Mouse (Mus musculus) liver, embryonic 12.5 days (tissue): ENCODE measurements at regions not wholly inside any gene's neighbourhood (a gene's known extent, or its start where the extent isn't known, plus 50 kb on each side); places are given as distances from the start of the nearest gene placed in this dataset.

Source experiments
- ATAC-seq: fragments of 200-750 bp; cut with Nextera tagmentation; 2 replicates; pipeline ENCODE4 v1.8.0; 2017; ENCODE audit warnings: moderate number of reproducible peaks, mild to moderate bottlenecking, moderate library complexity
- H3K27ac ChIP-seq: fragments of 300-500 bp; sonication (generic); 2 replicates; pipeline ENCODE4 v1.5.1; 2016; ENCODE audit warnings: mild to moderate bottlenecking
- H3K27me3 ChIP-seq: fragments of 300-500 bp; sonication (generic); replicated peaks from 2 replicates; pipeline ENCODE4 v1.6.1; 2016; ENCODE audit warnings: mild to moderate bottlenecking, moderate library complexity
- H3K36me3 ChIP-seq: fragments of 300-500 bp; sonication (generic); 2 replicates; pipeline ENCODE4 v1.6.1; 2016; ENCODE audit warnings: mild to moderate bottlenecking, moderate library complexity
- H3K4me1 ChIP-seq: fragments of 300-500 bp; sonication (generic); 2 replicates; pipeline ENCODE4 v1.6.1; 2016
- H3K4me2 ChIP-seq: fragments of 300-500 bp; sonication (generic); 2 replicates; pipeline ENCODE4 v1.6.1; 2016; ENCODE audit warnings: mild to moderate bottlenecking, moderate library complexity
- H3K4me3 ChIP-seq: fragments of 300-500 bp; sonication (generic); 2 replicates; pipeline ENCODE4 v1.5.1; 2016; ENCODE audit warnings: mild to moderate bottlenecking, moderate library complexity
- H3K9ac ChIP-seq: fragments of 300-500 bp; sonication (generic); 2 replicates; pipeline ENCODE4 v1.6.1; 2016; ENCODE audit warnings: mild to moderate bottlenecking, moderate library complexity
- H3K9me3 ChIP-seq: fragments of 300-500 bp; sonication (generic); replicated peaks from 2 replicates; pipeline ENCODE4 v1.6.1; 2016; ENCODE audit warnings: mild to moderate bottlenecking, moderate library complexity
- WGBS: fragments of 180-500 bp; shearing (Covaris S2); methylation state at CpG from one replicate; pipeline ENCODE4 v1.1.7; 2016; ENCODE audit not compliant: insufficient replicate concordance; 5-methylcytosine and 5-hydroxymethylcytosine counted together

DNA sequence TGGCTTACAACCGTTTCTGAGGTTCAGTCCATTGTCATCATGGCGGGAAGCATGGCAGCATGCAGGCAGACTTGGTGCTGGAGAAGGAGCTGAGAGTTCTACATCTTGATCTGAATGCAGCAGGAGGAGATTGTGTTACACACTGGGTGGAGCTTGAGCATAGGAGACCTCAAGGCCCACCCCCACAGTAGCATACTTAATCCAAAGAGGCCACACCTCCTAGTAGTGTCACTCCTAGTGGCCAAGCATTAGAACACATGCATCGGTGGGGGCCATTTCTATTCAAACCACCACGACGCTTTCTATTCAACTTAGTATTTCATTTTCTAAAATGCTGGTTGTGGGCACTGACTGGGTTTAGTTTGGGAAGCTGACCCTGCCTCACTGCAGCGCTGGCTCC, 99.1 kb upstream of the Sulf2 start:
- no peak overlapping the region for H3K27ac ChIP-seq
- no peak for ATAC-seq
- H3K4me1 ChIP-seq: no peaks in the 10 kb centered on the region
- H3K9ac ChIP-seq: no peak overlapping the region
- no peak overlapping the region for H3K4me2 ChIP-seq
- no peaks in the 10 kb centered on the region for H3K9me3 ChIP-seq
- no peaks in the 10 kb centered on the region for H3K27me3 ChIP-seq
- 71% methylated on average over 6 of the region's 6 CpGs for WGBS
- no peaks in the 10 kb centered on the region for H3K36me3 ChIP-seq
- no peak overlapping the region for H3K4me3 ChIP-seq

DNA sequence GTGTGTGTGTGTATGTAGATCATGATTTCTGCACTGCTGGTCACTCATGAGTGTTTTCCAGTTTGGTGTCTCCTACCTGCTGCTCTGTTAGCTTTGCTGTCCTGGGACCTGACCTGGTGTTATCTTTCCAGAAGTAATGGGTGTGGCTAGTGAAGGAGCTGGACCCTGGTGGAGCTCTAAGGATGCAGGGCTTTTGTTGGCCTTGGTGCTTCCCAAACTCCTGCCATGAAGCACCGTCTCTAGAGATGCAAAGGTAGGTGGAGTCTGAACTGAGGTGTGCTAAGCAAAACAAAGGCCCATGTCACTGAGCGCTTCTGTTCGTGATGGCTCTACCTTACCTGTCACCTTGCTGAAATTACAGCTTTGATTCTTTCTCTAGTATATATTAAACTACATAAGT, 96.6 kb upstream of the Sulf2 start:
- no peak for ATAC-seq
- Histone ChIP-seq H3K9ac (no peak overlapping the region), H3K4me3 (no peak overlapping the region), H3K9me3 (no peaks in the 10 kb centered on the region), H3K36me3 (no peaks in the 10 kb centered on the region), H3K27ac (no peak overlapping the region), H3K4me1 (no peaks in the 10 kb centered on the region), H3K4me2 (no peak overlapping the region), H3K27me3 (no peaks in the 10 kb centered on the region)
- 80% methylated on average over 3 of the region's 3 CpGs for WGBS

DNA sequence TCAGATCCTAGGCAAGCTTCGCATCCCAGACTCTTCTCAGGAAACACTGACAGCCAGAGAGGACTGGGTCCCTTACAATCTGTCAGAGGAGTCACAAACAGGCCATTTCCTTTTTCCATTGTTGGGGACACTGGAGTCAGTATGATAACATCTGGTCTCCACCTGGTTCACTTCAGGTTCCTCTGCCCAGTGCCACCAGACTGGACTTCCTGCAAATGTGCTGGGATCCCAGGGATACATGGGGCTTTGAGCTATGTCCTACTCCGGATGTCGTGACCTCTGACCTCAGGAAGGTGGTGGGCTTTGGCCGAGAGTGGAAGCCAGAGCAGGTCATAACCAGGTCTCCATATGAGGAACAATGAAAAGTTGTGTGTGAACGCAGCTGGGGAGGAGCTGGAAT, 96.0 kb upstream of the Sulf2 start:
- Histone ChIP-seq H3K4me2 (no peak overlapping the region), H3K4me3 (no peak overlapping the region), H3K27me3 (no peaks in the 10 kb centered on the region), H3K4me1 (no peaks in the 10 kb centered on the region), H3K9ac (no peak overlapping the region), H3K36me3 (no peaks in the 10 kb centered on the region), H3K9me3 (no peaks in the 10 kb centered on the region), H3K27ac (no peak overlapping the region)
- no peak for ATAC-seq
- 48% methylated on average over 5 of the region's 5 CpGs for WGBS

DNA sequence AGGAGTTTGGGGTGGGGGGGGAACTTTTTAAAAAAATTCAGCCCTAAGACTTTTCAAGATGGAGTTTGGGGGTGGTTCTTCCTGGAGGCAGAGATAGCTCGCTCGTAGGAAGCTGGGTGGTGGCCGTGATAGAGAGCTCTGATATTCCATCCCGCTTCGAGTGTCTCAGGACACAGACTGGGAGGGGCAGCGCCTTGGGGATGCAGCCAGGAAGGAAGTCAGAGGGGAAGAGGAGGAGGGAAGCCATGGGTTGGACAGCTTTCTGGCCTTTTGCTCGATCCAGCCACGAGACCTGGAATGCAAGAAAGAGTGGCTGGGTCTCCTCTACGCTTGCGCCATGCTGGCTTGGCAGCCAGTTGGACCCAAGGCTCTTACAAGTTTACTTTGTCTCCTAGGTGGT, 95.1 kb upstream of the Sulf2 start:
- H3K4me2 ChIP-seq: no peak overlapping the region
- H3K27ac ChIP-seq: no peak overlapping the region
- no peaks in the 10 kb centered on the region for H3K36me3 ChIP-seq
- WGBS: 40% methylated on average over 10 of the region's 10 CpGs
- H3K27me3 ChIP-seq: no peaks in the 10 kb centered on the region
- no peaks in the 10 kb centered on the region for H3K9me3 ChIP-seq
- H3K4me1 ChIP-seq: no peaks in the 10 kb centered on the region
- H3K4me3 ChIP-seq: no peak overlapping the region
- no peak overlapping the region for H3K9ac ChIP-seq
- ATAC-seq: no peak

DNA sequence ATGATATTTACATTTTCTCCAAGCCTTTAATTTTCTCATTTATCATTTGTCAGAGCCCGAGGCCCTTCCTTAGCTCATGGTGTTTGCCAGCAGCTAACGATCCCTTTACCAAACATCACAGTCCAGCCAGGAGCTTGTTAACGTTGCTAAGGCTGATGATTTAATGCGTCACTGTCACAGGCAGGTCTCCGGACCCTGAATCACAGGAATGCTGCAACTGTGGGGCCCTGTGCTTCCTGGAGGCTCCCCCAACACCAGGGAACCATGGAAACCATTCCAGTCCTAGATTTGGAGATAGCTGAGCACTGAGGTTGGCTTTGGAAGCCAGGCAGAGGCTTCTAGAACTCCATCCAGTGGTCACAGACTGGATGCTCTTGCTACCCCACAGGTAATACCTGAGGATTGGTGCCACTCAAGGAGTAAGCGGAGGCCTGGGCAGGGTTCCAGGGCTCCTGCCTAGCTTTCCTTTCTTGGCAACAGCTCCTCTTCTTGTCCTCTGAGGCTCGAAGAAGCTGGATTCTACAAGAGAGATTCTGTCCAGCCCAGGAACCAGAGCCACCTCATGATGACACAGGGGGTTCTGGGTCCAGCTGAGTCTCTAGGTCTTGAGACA, 94.0 kb upstream of the Sulf2 start:
- Histone ChIP-seq H3K4me2 (no peak overlapping the region), H3K9ac (no peak overlapping the region), H3K9me3 (no peaks in the 10 kb centered on the region), H3K4me3 (no peak overlapping the region), H3K27ac (no peak overlapping the region), H3K36me3 (no peaks in the 10 kb centered on the region), H3K4me1 (no peaks in the 10 kb centered on the region), H3K27me3 (no peaks in the 10 kb centered on the region)
- 43% methylated on average over 7 of the region's 7 CpGs for WGBS
- ATAC-seq: no peak

DNA sequence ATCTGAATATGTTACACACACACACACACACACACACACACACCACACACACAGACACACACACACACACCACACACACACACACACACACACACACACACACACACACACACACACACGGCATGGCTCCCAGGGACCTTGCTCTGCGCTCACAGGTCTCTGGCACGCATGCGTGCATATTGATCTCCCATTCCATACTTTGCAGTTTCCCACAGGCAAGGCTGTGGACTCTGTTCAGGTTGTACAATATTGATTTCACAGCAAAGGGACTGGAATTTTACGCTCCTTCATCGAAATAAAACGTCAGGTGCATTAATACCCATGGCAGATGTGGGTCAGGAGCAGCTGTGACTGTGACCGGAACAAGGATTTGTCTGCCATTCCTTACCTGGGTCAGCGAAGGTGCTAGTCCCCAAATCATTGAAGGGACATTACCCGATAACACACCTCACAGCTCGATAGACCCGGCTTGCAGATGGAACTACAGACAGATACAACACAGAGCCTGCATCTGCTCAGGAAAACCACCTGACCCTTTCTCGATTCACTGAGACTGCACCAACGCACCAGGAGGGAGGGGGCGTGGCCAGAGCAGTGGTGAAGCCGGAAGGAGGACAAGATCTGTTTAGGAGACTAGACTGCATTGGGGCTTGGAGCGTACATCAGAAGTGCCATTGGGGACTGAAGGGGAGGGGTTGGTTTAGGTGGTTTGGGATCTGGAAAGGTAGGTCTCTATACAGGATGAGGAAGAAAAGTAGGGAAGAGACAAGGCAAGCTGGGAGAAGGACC, 91.1 kb upstream of the Sulf2 start:
- H3K9ac ChIP-seq: no peak overlapping the region
- no peak overlapping the region for H3K4me2 ChIP-seq
- H3K27me3 ChIP-seq: no peaks in the 10 kb centered on the region
- H3K9me3 ChIP-seq: no peaks in the 10 kb centered on the region
- H3K27ac ChIP-seq: no peak overlapping the region
- H3K4me3 ChIP-seq: no peak overlapping the region
- H3K4me1 ChIP-seq: 0 out of 2 replicates have a peak, but pooled peaks cover 2% of the 10 kb centered on the region
- ATAC-seq: no peak
- WGBS: 63% methylated on average over 17 of the region's 17 CpGs
- no peaks in the 10 kb centered on the region for H3K36me3 ChIP-seq

DNA sequence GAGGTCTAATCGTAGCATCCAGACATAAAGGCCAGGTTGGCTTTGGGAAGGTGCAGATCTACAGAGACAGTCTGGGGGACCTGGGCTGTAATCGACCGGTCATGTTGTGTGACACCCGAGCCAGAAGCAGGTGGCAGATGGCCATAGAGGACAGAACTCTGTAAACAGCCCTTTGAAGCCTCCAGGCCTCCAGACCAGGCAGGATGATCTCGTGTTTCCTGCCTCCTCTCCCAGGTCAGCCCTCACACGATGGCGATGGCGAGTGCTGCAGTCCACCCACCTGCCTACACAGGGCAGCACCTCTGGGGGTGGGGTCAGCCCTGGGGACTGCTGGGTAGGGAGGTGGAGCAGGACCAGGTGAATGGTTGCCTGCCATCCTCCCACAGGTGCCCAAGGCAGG, 89.8 kb upstream of the Sulf2 start:
- no peaks in the 10 kb centered on the region for H3K27me3 ChIP-seq
- no peak overlapping the region for H3K4me3 ChIP-seq
- no peak for ATAC-seq
- H3K36me3 ChIP-seq: no peaks in the 10 kb centered on the region
- H3K9ac ChIP-seq: no peak overlapping the region
- H3K4me1 ChIP-seq: 0 out of 2 replicates have a peak, but pooled peaks cover 2% of the 10 kb centered on the region
- H3K27ac ChIP-seq: no peak overlapping the region
- H3K9me3 ChIP-seq: no peaks in the 10 kb centered on the region
- WGBS: 45% methylated on average over 8 of the region's 8 CpGs
- H3K4me2 ChIP-seq: no peak overlapping the region

DNA sequence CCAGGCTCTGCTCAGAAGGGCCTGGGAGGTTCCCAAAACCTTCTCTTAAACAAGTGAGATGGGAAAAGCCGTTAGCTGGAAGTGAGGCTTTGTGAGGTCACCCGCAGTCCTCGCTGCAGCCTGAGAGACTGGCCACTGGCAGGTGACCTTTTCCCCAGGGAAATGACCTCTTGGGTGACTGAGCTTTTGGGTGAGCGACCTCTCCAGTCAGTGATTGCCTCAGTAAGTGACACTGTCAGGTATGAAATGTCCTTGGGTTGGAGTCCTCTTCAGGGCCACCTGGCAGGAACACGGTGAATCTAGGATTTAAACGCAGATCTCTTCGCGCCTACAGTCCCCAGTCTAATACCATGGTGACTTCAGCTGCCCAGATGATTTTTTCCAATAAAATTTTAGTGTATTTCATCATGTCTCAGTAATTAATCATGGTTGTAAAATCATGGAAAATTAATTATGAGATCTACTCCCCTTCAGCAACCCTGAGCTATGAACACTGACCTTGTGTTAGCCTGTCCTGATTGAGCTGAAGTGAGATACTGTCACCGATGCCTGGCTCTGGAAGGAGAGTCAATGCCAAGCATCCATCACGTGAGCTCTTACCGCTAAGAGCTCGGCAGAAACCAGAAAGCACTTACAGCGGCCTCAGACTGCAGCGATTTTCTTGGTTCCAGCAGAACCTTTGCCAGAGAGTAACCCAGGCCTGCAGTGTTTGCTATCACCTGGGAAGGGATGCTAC, 87.5 kb upstream of the Sulf2 start:
- WGBS: 69% methylated on average over 14 of the region's 14 CpGs
- Histone ChIP-seq H3K9me3 (no peaks in the 10 kb centered on the region), H3K36me3 (no peaks in the 10 kb centered on the region), H3K4me2 (no peak overlapping the region), H3K9ac (no peak overlapping the region), H3K4me1 (0 out of 2 replicates have a peak, but pooled peaks cover 2% of the 10 kb centered on the region), H3K4me3 (no peak overlapping the region), H3K27ac (no peak overlapping the region), H3K27me3 (no peaks in the 10 kb centered on the region)
- ATAC-seq: no peak

DNA sequence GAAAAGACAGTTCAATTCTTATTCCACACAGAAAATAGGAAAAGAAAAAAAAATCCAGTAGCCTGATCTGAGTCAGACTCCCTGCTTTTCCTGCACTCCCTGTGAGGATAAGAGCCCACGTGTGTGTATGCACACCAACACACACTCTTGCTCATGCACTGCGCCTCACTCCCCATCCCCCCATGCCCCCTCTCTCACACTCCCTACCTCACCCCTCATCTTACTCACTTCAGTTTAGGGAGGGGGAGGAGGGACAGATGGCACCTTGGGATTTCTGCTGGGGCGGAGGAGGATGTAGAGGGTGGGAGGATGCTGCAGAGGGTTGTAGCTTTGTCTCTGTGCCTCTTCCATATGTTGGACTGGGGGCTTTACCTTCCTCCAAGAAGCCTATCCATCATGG, 85.8 kb upstream of the Sulf2 start:
- no peak for ATAC-seq
- H3K27me3 ChIP-seq: no peaks in the 10 kb centered on the region
- H3K27ac ChIP-seq: no peak overlapping the region
- no peaks in the 10 kb centered on the region for H3K9me3 ChIP-seq
- 0 out of 2 replicates have a peak, but pooled peaks cover 2% of the 10 kb centered on the region for H3K4me1 ChIP-seq
- H3K9ac ChIP-seq: no peak overlapping the region
- no peaks in the 10 kb centered on the region for H3K36me3 ChIP-seq
- H3K4me2 ChIP-seq: no peak overlapping the region
- H3K4me3 ChIP-seq: no peak overlapping the region
- WGBS: 74% methylated on average over 3 of the region's 3 CpGs

DNA sequence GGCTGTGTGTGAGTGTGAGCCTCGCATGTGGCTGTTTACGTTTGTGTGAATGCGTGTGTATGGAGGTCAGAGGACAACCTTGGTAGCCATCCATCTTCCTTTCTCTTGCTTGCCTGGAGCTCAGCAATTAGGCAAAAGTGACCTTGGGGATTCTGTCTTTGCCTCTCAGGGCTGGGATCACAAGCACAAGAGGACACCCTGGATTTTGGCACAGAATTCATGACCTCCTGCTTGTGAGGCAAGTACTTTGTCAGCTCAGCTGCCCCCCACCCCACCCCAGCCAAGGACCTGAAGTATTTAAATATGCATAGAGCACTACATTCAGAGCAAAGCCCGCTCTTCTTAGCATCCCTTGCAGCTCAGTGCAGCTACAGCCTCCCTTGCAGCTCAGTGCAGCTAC, 84.6 kb upstream of the Sulf2 start:
- H3K9me3 ChIP-seq: no peaks in the 10 kb centered on the region
- ATAC-seq: no peak
- H3K4me2 ChIP-seq: no peak overlapping the region
- no peaks in the 10 kb centered on the region for H3K36me3 ChIP-seq
- WGBS: 78% methylated on average over 4 of the region's 4 CpGs
- no peak overlapping the region for H3K27ac ChIP-seq
- no peak overlapping the region for H3K9ac ChIP-seq
- 0 out of 2 replicates have a peak, but pooled peaks cover 2% of the 10 kb centered on the region for H3K4me1 ChIP-seq
- no peaks in the 10 kb centered on the region for H3K27me3 ChIP-seq
- no peak overlapping the region for H3K4me3 ChIP-seq

DNA sequence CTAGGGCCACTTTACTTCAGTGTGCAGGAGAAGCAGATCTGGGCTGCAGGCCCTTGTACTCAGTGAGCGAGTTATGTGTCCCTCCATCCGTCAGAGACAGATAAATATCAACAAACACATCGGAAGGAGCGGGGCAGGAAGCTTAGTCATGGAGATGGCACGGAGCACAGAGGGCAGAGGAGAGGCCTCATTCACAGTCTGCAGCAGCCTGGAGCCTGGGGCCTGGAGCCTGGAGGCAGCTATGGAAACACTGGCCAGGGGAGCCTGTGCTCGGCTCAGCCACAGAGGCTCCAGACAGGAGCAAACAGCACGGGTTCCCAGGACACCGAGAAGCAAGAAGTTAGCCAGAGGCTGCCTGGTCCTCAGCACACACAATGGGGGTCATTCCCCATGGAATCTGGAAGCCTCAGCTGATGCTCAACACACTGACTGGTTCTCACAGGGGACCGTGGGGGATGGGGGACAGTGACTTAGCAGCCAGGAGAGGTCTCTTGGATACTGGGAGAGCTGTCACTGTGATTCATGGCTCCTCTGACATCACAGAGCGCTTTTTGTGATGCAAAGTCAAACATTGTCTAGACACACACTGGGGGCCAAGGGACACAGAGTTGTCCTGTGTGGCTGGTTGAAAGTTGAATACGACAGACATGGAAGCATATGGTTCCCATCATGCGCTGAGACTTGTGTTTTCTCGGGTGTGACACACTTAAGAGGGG, 82.2 kb upstream of the Sulf2 start:
- ATAC-seq: no peak
- no peaks in the 10 kb centered on the region for H3K27me3 ChIP-seq
- H3K4me3 ChIP-seq: no peak overlapping the region
- no peaks in the 10 kb centered on the region for H3K9me3 ChIP-seq
- no peak overlapping the region for H3K27ac ChIP-seq
- 0 out of 2 replicates have a peak, but pooled peaks cover 7% of the 10 kb centered on the region for H3K4me1 ChIP-seq
- no peak overlapping the region for H3K9ac ChIP-seq
- H3K36me3 ChIP-seq: no peaks in the 10 kb centered on the region
- H3K4me2 ChIP-seq: no peak overlapping the region
- 44% methylated on average over 13 of the region's 13 CpGs for WGBS

DNA sequence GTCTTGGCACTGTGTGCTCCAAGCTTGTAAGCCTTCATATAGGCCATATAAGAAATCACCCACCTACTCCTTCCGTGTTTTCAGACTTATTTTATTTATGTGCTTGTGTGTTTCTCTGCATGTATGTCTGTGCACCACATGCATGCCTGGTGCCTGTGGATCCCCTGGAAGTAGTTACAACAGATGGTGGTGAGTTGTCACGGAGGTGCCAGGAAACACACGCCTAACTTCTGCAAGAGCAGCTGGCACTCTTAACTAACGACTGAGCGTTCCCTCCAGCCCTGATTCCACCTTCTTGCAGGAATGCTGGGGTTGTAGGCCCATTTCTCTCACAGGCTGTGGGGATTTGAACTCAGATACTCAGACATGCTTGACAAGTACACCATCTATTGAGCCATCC, 80.6 kb upstream of the Sulf2 start:
- Histone ChIP-seq H3K36me3 (no peaks in the 10 kb centered on the region), H3K4me3 (no peak overlapping the region), H3K27me3 (no peaks in the 10 kb centered on the region), H3K9me3 (no peaks in the 10 kb centered on the region), H3K27ac (no peak overlapping the region), H3K9ac (no peak overlapping the region), H3K4me2 (no peak overlapping the region), H3K4me1 (0 out of 2 replicates have a peak, but pooled peaks cover 11% of the 10 kb centered on the region)
- ATAC-seq: no peak
- 77% methylated on average over 5 of the region's 5 CpGs for WGBS
